Mouse (Mus musculus): ENCODE data around the gene Sdhaf1. TPM values are rescaled to one million over a fixed set of nuclear protein-coding genes. Genes with fewer than 3 reads are reported as not detected.

Gene Sdhaf1
- polyA plus RNA-seq, 1 experiment from 2014 or later: 24.4 TPM

- H3K27ac ChIP-seq (replicated peaks; ENCODE audit: low read depth, low read length): no peak overlapping the region
- no peak overlapping the region for H3K4me2 ChIP-seq (ENCODE audit: low read depth, low read length)
- H3K9ac ChIP-seq (replicated peaks; ENCODE audit: low read length): no peak overlapping the region
- H3K27me3 ChIP-seq (ENCODE audit: control insufficient read depth, insufficient read depth, low read length): no peaks in the 10 kb centered on the region
- ATAC-seq (replicated peaks; ENCODE audit: insufficient number of reproducible peaks, low FRiP score, low TSS enrichment, low read depth) (no peak), DNase-seq (ENCODE audit: low spot score) (no peak)
- no peaks in the 10 kb centered on the region for H3K9me3 ChIP-seq (replicated peaks; ENCODE audit: control insufficient read depth, low read length)
- no peaks in the 10 kb centered on the region for H3K36me3 ChIP-seq (replicated peaks; ENCODE audit: control insufficient read depth, insufficient read depth, low read depth, low read length)
- H3K4me3 ChIP-seq (ENCODE audit: low read depth, low read length): no peak overlapping the region
- WGBS: 81% methylated on average over 6 of the region's 6 CpGs
- no peaks in the 10 kb centered on the region for H3K4me1 ChIP-seq (ENCODE audit: control insufficient read depth, insufficient read depth, low read length)
These were observed 49.3 kb downstream of the Sdhaf1 start for GRCm38 (mm10) chr7:30274383-30274782.

Other genes starting within 250 kb of the Sdhaf1 start
- gene Gm26920, start 233.5 kb downstream of the Sdhaf1 start, polyA plus RNA-seq (2014; fragmentation: Nextera tagmentation; extraction: Ambion mirVana): 3.6 and 4.8 TPM in 2 replicates
- gene Zfp566, start 233.4 kb downstream of the Sdhaf1 start, polyA plus RNA-seq (2014; fragmentation: Nextera tagmentation; extraction: Ambion mirVana): 17.5 and 18.4 TPM in 2 replicates
- gene Zfp260, start 229.1 kb downstream of the Sdhaf1 start, polyA plus RNA-seq (2014; fragmentation: Nextera tagmentation; extraction: Ambion mirVana): 152 and 161 TPM in 2 replicates
- 5.9 and 6.2 TPM in 2 replicates for gene Zfp382, start 202.0 kb downstream of the Sdhaf1 start, polyA plus RNA-seq (2014; fragmentation: Nextera tagmentation; extraction: Ambion mirVana)
- gene Zfp146, start 154.1 kb downstream of the Sdhaf1 start, polyA plus RNA-seq (2014; fragmentation: Nextera tagmentation; extraction: Ambion mirVana): 19.8 and 23.0 TPM in 2 replicates
- gene Cox7a1, start 139.8 kb downstream of the Sdhaf1 start, polyA plus RNA-seq (2014; fragmentation: Nextera tagmentation; extraction: Ambion mirVana): 2.4 and 3.0 TPM in 2 replicates
- 56.8 and 56.9 TPM in 2 replicates for gene Capns1, start 125.1 kb downstream of the Sdhaf1 start, polyA plus RNA-seq (2014; fragmentation: Nextera tagmentation; extraction: Ambion mirVana)
- 166 and 177 TPM in 2 replicates for gene Polr2i, start 91.9 kb downstream of the Sdhaf1 start, polyA plus RNA-seq (2014; fragmentation: Nextera tagmentation; extraction: Ambion mirVana)
- 245 and 256 TPM in 2 replicates for gene Tbcb, start 91.6 kb downstream of the Sdhaf1 start, polyA plus RNA-seq (2014; fragmentation: Nextera tagmentation; extraction: Ambion mirVana)
- not detected in 2 replicates for gene Ovol3, start 88.2 kb downstream of the Sdhaf1 start, polyA plus RNA-seq (2014; fragmentation: Nextera tagmentation; extraction: Ambion mirVana)
- gene Thap8, start 43.8 kb downstream of the Sdhaf1 start, polyA plus RNA-seq (2014; fragmentation: Nextera tagmentation; extraction: Ambion mirVana): 0.28 and 0.31 TPM in 2 replicates
- gene Wdr62, start 43.5 kb downstream of the Sdhaf1 start, polyA plus RNA-seq (2014; fragmentation: Nextera tagmentation; extraction: Ambion mirVana): 5.2 and 9.3 TPM in 2 replicates
- gene Clip3, start 32.2 kb downstream of the Sdhaf1 start, polyA plus RNA-seq (2014; fragmentation: Nextera tagmentation; extraction: Ambion mirVana): 52.5 and 70.5 TPM in 2 replicates
- 80.7 and 92.0 TPM in 2 replicates for gene Alkbh6, start 15.2 kb downstream of the Sdhaf1 start, polyA plus RNA-seq (2014; fragmentation: Nextera tagmentation; extraction: Ambion mirVana)
- 34.5 and 44.5 TPM in 2 replicates for gene Syne4, start 9.1 kb downstream of the Sdhaf1 start, polyA plus RNA-seq (2014; fragmentation: Nextera tagmentation; extraction: Ambion mirVana)
- gene E130208F15Rik, start 2.2 kb downstream of the Sdhaf1 start, polyA plus RNA-seq (2014; fragmentation: Nextera tagmentation; extraction: Ambion mirVana): 1.4 TPM in 1 of 2 replicates, not detected in the other
- 4.5 and 5.1 TPM in 2 replicates for gene Lrfn3, start 38.9 kb upstream of the Sdhaf1 start, polyA plus RNA-seq (2014; fragmentation: Nextera tagmentation; extraction: Ambion mirVana)
- gene Tyrobp, start 89.9 kb upstream of the Sdhaf1 start, polyA plus RNA-seq (2014; fragmentation: Nextera tagmentation; extraction: Ambion mirVana): 16.9 and 17.9 TPM in 2 replicates
- 0.72 TPM in 1 of 2 replicates, not detected in the other for gene Hcst, start 96.0 kb upstream of the Sdhaf1 start, polyA plus RNA-seq (2014; fragmentation: Nextera tagmentation; extraction: Ambion mirVana)
- gene Nfkbid, start 97.8 kb upstream of the Sdhaf1 start, polyA plus RNA-seq (2014; fragmentation: Nextera tagmentation; extraction: Ambion mirVana): 1.6 TPM in 2 replicates
- 40.2 and 45.4 TPM in 2 replicates for gene Aplp1, start 121.6 kb upstream of the Sdhaf1 start, polyA plus RNA-seq (2014; fragmentation: Nextera tagmentation; extraction: Ambion mirVana)
- gene Kirrel2, start 133.8 kb upstream of the Sdhaf1 start, polyA plus RNA-seq (2014; fragmentation: Nextera tagmentation; extraction: Ambion mirVana): 0.45 and 0.84 TPM in 2 replicates
- gene Nphs1, start 134.4 kb upstream of the Sdhaf1 start, polyA plus RNA-seq (2014; fragmentation: Nextera tagmentation; extraction: Ambion mirVana): 0.36 TPM in 1 of 2 replicates, not detected in the other
- gene Prodh2, start 169.7 kb upstream of the Sdhaf1 start, polyA plus RNA-seq (2014; fragmentation: Nextera tagmentation; extraction: Ambion mirVana): not detected in 2 replicates
- 11.5 and 14.7 TPM in 2 replicates for gene Arhgap33, start 211.2 kb upstream of the Sdhaf1 start, polyA plus RNA-seq (2014; fragmentation: Nextera tagmentation; extraction: Ambion mirVana)
- 4.4 and 6.2 TPM in 2 replicates for gene Hspb6, start 228.3 kb upstream of the Sdhaf1 start, polyA plus RNA-seq (2014; fragmentation: Nextera tagmentation; extraction: Ambion mirVana)
- gene Proser3, start 228.4 kb upstream of the Sdhaf1 start, polyA plus RNA-seq (2014; fragmentation: Nextera tagmentation; extraction: Ambion mirVana): 13.0 and 13.7 TPM in 2 replicates
- 40.2 and 44.8 TPM in 2 replicates for gene Lin37, start 235.9 kb upstream of the Sdhaf1 start, polyA plus RNA-seq (2014; fragmentation: Nextera tagmentation; extraction: Ambion mirVana)
- gene U2af1l4, start 239.4 kb upstream of the Sdhaf1 start, polyA plus RNA-seq (2014; fragmentation: Nextera tagmentation; extraction: Ambion mirVana): 99.9 and 102 TPM in 2 replicates
- 5.9 and 7.0 TPM in 2 replicates for gene Gm49396, start 239.4 kb upstream of the Sdhaf1 start, polyA plus RNA-seq (2014; fragmentation: Nextera tagmentation; extraction: Ambion mirVana)
- 108 and 110 TPM in 2 replicates for gene Psenen, start 239.7 kb upstream of the Sdhaf1 start, polyA plus RNA-seq (2014; fragmentation: Nextera tagmentation; extraction: Ambion mirVana)
- gene Igflr1, start 241.5 kb upstream of the Sdhaf1 start, polyA plus RNA-seq (2014; fragmentation: Nextera tagmentation; extraction: Ambion mirVana): 1.5 and 2.9 TPM in 2 replicates